Mouse (Mus musculus) thymus, postnatal 36 days (tissue): ENCODE measurements around the gene 6030468B19Rik.

Experiments used
- DNase-seq, 2 experiments: peaks; one replicate each; pipeline ENCODE4 v3.0.0; 2022; ENCODE audit warnings: mixed read lengths in 2 of 2

6030468B19Rik gene

GRCm38 (mm10) chr11:117797511-117798159 lies at the start of gene 6030468B19Rik:
TSS of gene 6030468B19Rik (plus strand) at chr11:117797660.
- no peak for DNase-seq

- no peak for DNase-seq
Observed at GRCm38 (mm10) chr11:117748628-117749027, 48.8 kb upstream of the 6030468B19Rik start.

- no peak for DNase-seq
Observed at GRCm38 (mm10) chr11:117749414-117749813, 48.0 kb upstream of the 6030468B19Rik start.

- no peak for DNase-seq
Observed at GRCm38 (mm10) chr11:117751544-117751943, 45.9 kb upstream of the 6030468B19Rik start.

- DNase-seq, result no peak
Observed at GRCm38 (mm10) chr11:117755891-117756290, 41.6 kb upstream of the 6030468B19Rik start.

- no peak for DNase-seq
Observed at GRCm38 (mm10) chr11:117759267-117759666, 38.2 kb upstream of the 6030468B19Rik start.

GRCm38 (mm10) chr11:117760374-117761119 lies 36.9 kb upstream of the 6030468B19Rik start:
- no peak for DNase-seq

GRCm38 (mm10) chr11:117761801-117762200 lies 35.7 kb upstream of the 6030468B19Rik start:
- DNase-seq, result no peak

- DNase-seq, result peak in 1 of 2 experiments; percentile 26
Observed at GRCm38 (mm10) chr11:117762246-117762645, 35.2 kb upstream of the 6030468B19Rik start.

- no peak for DNase-seq
Observed at GRCm38 (mm10) chr11:117764319-117764718, 33.1 kb upstream of the 6030468B19Rik start.

GRCm38 (mm10) chr11:117765361-117765760 lies 32.1 kb upstream of the 6030468B19Rik start:
- no peak for DNase-seq

- DNase-seq, result no peak
Observed at GRCm38 (mm10) chr11:117766275-117766674, 31.2 kb upstream of the 6030468B19Rik start.

- DNase-seq, result no peak
Observed at GRCm38 (mm10) chr11:117768725-117769682, 28.5 kb upstream of the 6030468B19Rik start.

GRCm38 (mm10) chr11:117769683-117770047 lies 27.8 kb upstream of the 6030468B19Rik start:
- no peak for DNase-seq

GRCm38 (mm10) chr11:117770407-117770806 lies 27.1 kb upstream of the 6030468B19Rik start:
- no peak for DNase-seq

- no peak for DNase-seq
Observed at GRCm38 (mm10) chr11:117772352-117772751, 25.1 kb upstream of the 6030468B19Rik start.

GRCm38 (mm10) chr11:117774925-117775324 lies 22.5 kb upstream of the 6030468B19Rik start:
- DNase-seq, result no peak

GRCm38 (mm10) chr11:117775540-117775939 lies 21.9 kb upstream of the 6030468B19Rik start:
- no peak for DNase-seq

GRCm38 (mm10) chr11:117776085-117776792 lies 21.2 kb upstream of the 6030468B19Rik start:
- no peak for DNase-seq

GRCm38 (mm10) chr11:117777111-117777510 lies 20.3 kb upstream of the 6030468B19Rik start:
- peak in 1 of 2 experiments; percentile 47 for DNase-seq

GRCm38 (mm10) chr11:117778031-117778430 lies 19.4 kb upstream of the 6030468B19Rik start:
- no peak for DNase-seq

GRCm38 (mm10) chr11:117778851-117779433 lies 18.5 kb upstream of the 6030468B19Rik start:
- peak in 1 of 2 experiments; percentile 50 for DNase-seq
